Mouse (Mus musculus): ENCODE data around the gene Ccnj.

- TF ChIP-seq CTCF (IDR thresholded peaks at IDR 0.05; ENCODE audit: low read depth, low read length) (no peak), GATA1 (IDR thresholded peaks at IDR 0.05; ENCODE audit: borderline replicate concordance, low read length) (no peak), POLR2AphosphoS5 (IDR thresholded peaks at IDR 0.05; ENCODE audit: insufficient replicate concordance, low read depth, low read length) (no peak), GATA2 (IDR thresholded peaks at IDR 0.05; ENCODE audit: borderline replicate concordance, low read depth, low read length) (no peak)
Measured at GRCm38 (mm10) chr19:40788715-40789084, 42.4 kb upstream of the Ccnj start.

Data from G1E (cell line).